Mouse (Mus musculus) myocyte (in vitro differentiated cells): ENCODE results near the gene Frg2f1. TPM values are rescaled to one million over a fixed set of nuclear protein-coding genes. Genes with fewer than 3 reads are reported as not detected.
"Not testable (repeated sequence)": the region's sequence is repeated elsewhere in the genome, so short reads cannot be mapped to it uniquely, and the experiment has no call there.

Experiments used
- H3K27me3 ChIP-seq: one replicate; pipeline ENCODE4 v1.6.1; 2011; ENCODE audit not compliant: control insufficient read depth, insufficient read depth, insufficient read length
- H3K36me3 ChIP-seq: one replicate; pipeline ENCODE4 v1.6.1; 2011; ENCODE audit not compliant: control insufficient read depth, insufficient read depth
- H3K4me2 ChIP-seq: one replicate; pipeline ENCODE4 v1.6.1; 2011; ENCODE audit warnings: low read depth, control low read depth
- H3K4me3 ChIP-seq: one replicate; pipeline ENCODE4 v1.5.1; 2011; ENCODE audit warnings: mild to moderate bottlenecking, control low read depth, moderate library complexity
- H3K79me2 ChIP-seq: one replicate; pipeline ENCODE4 v1.6.1; 2011; ENCODE audit not compliant: control insufficient read depth, insufficient read depth
- H3ac ChIP-seq: one replicate; pipeline ENCODE4 v1.6.1; 2011; ENCODE audit not compliant: control insufficient read depth, insufficient read length
- CEBPB ChIP-seq: IDR thresholded peaks from 2 replicates; pipeline ENCODE4 v1.6.1; 2011; ENCODE audit warnings: mild to moderate bottlenecking, moderate library complexity; ENCODE audit not compliant: poor library complexity, insufficient read depth, severe bottlenecking
- E2F4 ChIP-seq: IDR thresholded peaks from one replicate; pipeline ENCODE4 v1.6.1; 2011; ENCODE audit warnings: mild to moderate bottlenecking, control low read depth, moderate library complexity; ENCODE audit not compliant: insufficient read depth
- MAX ChIP-seq: IDR thresholded peaks from one replicate; pipeline ENCODE4 v1.6.1; 2011; ENCODE audit warnings: low read depth, mild to moderate bottlenecking, control low read depth
- MYOD1 ChIP-seq, 3 experiments: IDR thresholded peaks; one replicate each; pipeline ENCODE4 v1.6.1; 2011; ENCODE audit warnings: control low read depth in 2 of 3, low read depth in 2 of 3, mild to moderate bottlenecking in 2 of 3, moderate library complexity in 1 of 3; ENCODE audit not compliant: insufficient read length in 2 of 3, control insufficient read depth in 1 of 3
- MYOG ChIP-seq, 3 experiments: IDR thresholded peaks; one replicate each; pipeline ENCODE4 v1.6.1; 2011; ENCODE audit warnings: control low read depth in 2 of 3, low read depth in 2 of 3, mild to moderate bottlenecking in 2 of 3; ENCODE audit not compliant: insufficient read length in 2 of 3, control insufficient read depth in 1 of 3, insufficient read depth in 1 of 3
- POLR2A ChIP-seq: IDR thresholded peaks from one replicate; pipeline ENCODE4 v1.6.1; 2011; ENCODE audit warnings: low read depth, mild to moderate bottlenecking, control low read depth, moderate library complexity; ENCODE audit not compliant: insufficient read length
- POLR2AphosphoS2 ChIP-seq: IDR thresholded peaks from one replicate; pipeline ENCODE4 v1.6.1; 2011; ENCODE audit warnings: low read depth, control low read depth; ENCODE audit not compliant: insufficient read length
- REST ChIP-seq: IDR thresholded peaks from one replicate; pipeline ENCODE4 v1.6.1; 2011; ENCODE audit warnings: mild to moderate bottlenecking, control low read depth, moderate library complexity; ENCODE audit not compliant: insufficient read depth, insufficient read length
- SRF ChIP-seq: IDR thresholded peaks from one replicate; pipeline ENCODE4 v1.6.1; 2011; ENCODE audit warnings: low read depth; ENCODE audit not compliant: control insufficient read depth, insufficient read length
- TCF12 ChIP-seq: IDR thresholded peaks from one replicate; pipeline ENCODE4 v1.6.1; 2011; ENCODE audit warnings: mild to moderate bottlenecking, control low read depth; ENCODE audit not compliant: poor library complexity, insufficient read depth, severe bottlenecking
- TCF3 ChIP-seq: IDR thresholded peaks from one replicate; pipeline ENCODE4 v1.6.1; 2011; ENCODE audit warnings: low read depth, control low read depth; ENCODE audit not compliant: insufficient read length
- USF1 ChIP-seq: IDR thresholded peaks from one replicate; pipeline ENCODE4 v1.6.1; 2011; ENCODE audit warnings: low read depth, mild to moderate bottlenecking, control low read depth, moderate library complexity
- polyA plus RNA-seq: library from polyadenylated mRNA; unstranded; fragments of >200 nt; fragmentation: generic; extraction: Trizol; gene quantifications from one replicate; pipeline ENCODE4 v1.2.1, GENCODE M21; 2012; ENCODE audit warnings: missing spikeins

Frg2f1 gene
- polyA plus RNA-seq, 1 experiment: 3.3 TPM

- H3ac ChIP-seq: peak overlapping the region; percentile 99
- H3K4me3 ChIP-seq: peak overlapping the region; percentile 44
- TF ChIP-seq CEBPB (no peak), POLR2AphosphoS2 (peak; percentile 56), MYOD1 (IDR thresholded peaks at IDR 0.05; ENCODE audit: control insufficient read depth in 1 of 3, insufficient read length in 2 of 3, low read depth in 2 of 3) (peak in 2 of 3 experiments; percentile 83 to 97), MYOG (IDR thresholded peaks at IDR 0.05; ENCODE audit: control insufficient read depth in 1 of 3, insufficient read depth in 1 of 3, insufficient read length in 2 of 3, low read depth in 2 of 3) (no peak), USF1 (peak; percentile 81), POLR2A (peak; percentile 56), SRF (no peak), E2F4 (no peak), TCF12 (no peak), MAX (peak; percentile 80), TCF3 (no peak), REST (no peak)
- no peaks in the 10 kb centered on the region for H3K36me3 ChIP-seq
- H3K79me2 ChIP-seq: peaks cover 50% of the 10 kb centered on the region
- H3K4me2 ChIP-seq: peak overlapping the region; percentile 87
- H3K27me3 ChIP-seq: no peaks in the 10 kb centered on the region
Observed at GRCm38 (mm10) chr4:119539836-119540532, 655 bp upstream of the Frg2f1 start.

- Histone ChIP-seq H3K4me2 (no peak overlapping the region), H3ac (no peak overlapping the region), H3K79me2 (peaks cover 25% of the 10 kb centered on the region), H3K36me3 (no peaks in the 10 kb centered on the region), H3K27me3 (no peaks in the 10 kb centered on the region), H3K4me3 (no peak overlapping the region)
- no peak for TF ChIP-seq TCF3
- TF ChIP-seq USF1: no peak
- no peak for TF ChIP-seq E2F4
- TF ChIP-seq TCF12: no peak
- no peak for TF ChIP-seq MYOD1 (IDR thresholded peaks at IDR 0.05; ENCODE audit: control insufficient read depth in 1 of 3, insufficient read length in 2 of 3, low read depth in 2 of 3)
- no peak for TF ChIP-seq POLR2A
- no peak for TF ChIP-seq SRF
- no peak for TF ChIP-seq REST
- TF ChIP-seq MYOG (IDR thresholded peaks at IDR 0.05; ENCODE audit: control insufficient read depth in 1 of 3, insufficient read depth in 1 of 3, insufficient read length in 2 of 3, low read depth in 2 of 3): no peak
- no peak for TF ChIP-seq CEBPB
- TF ChIP-seq POLR2AphosphoS2: no peak
- TF ChIP-seq MAX: no peak
Observed at GRCm38 (mm10) chr4:119537436-119537835, 1.9 kb downstream of the Frg2f1 start.

- H3K4me2 ChIP-seq, H3ac ChIP-seq, H3K4me3 ChIP-seq, H3K36me3 ChIP-seq, H3K27me3 ChIP-seq: not testable (repeated sequence)
- H3K79me2 ChIP-seq: peaks cover 16% of the 10 kb centered on the region
Observed at GRCm38 (mm10) chr4:119536615-119537014, 2.7 kb downstream of the Frg2f1 start, which contains the start of gene Foxj3. TSS of gene Foxj3 (plus strand) at chr4:119537004.

- Histone ChIP-seq H3K4me3 (no peak overlapping the region), H3K27me3 (peaks cover 6% of the 10 kb centered on the region), H3K36me3 (no peaks in the 10 kb centered on the region), H3K4me2 (no peak overlapping the region), H3ac (no peak overlapping the region), H3K79me2 (peaks cover 1% of the 10 kb centered on the region)
- TF ChIP-seq CEBPB (no peak), MYOG (IDR thresholded peaks at IDR 0.05; ENCODE audit: control insufficient read depth in 1 of 3, insufficient read depth in 1 of 3, insufficient read length in 2 of 3, low read depth in 2 of 3) (no peak), E2F4 (no peak), TCF3 (no peak), MAX (no peak), TCF12 (no peak), REST (no peak), SRF (no peak), POLR2AphosphoS2 (no peak), USF1 (no peak), MYOD1 (IDR thresholded peaks at IDR 0.05; ENCODE audit: control insufficient read depth in 1 of 3, insufficient read length in 2 of 3, low read depth in 2 of 3) (no peak), POLR2A (no peak)
Observed at GRCm38 (mm10) chr4:119535103-119535502, 4.2 kb downstream of the Frg2f1 start.

- H3ac ChIP-seq: no peak overlapping the region
- H3K36me3 ChIP-seq: no peaks in the 10 kb centered on the region
- H3K27me3 ChIP-seq: peaks cover 13% of the 10 kb centered on the region
- H3K4me3 ChIP-seq: no peak overlapping the region
- TF ChIP-seq REST (no peak), MYOG (IDR thresholded peaks at IDR 0.05; ENCODE audit: control insufficient read depth in 1 of 3, insufficient read depth in 1 of 3, insufficient read length in 2 of 3, low read depth in 2 of 3) (no peak), POLR2AphosphoS2 (no peak), TCF3 (no peak), TCF12 (no peak), CEBPB (no peak), SRF (no peak), E2F4 (no peak)
- no peak overlapping the region for H3K4me2 ChIP-seq
- H3K79me2 ChIP-seq: no peaks in the 10 kb centered on the region
Observed at GRCm38 (mm10) chr4:119531813-119532212, 7.5 kb downstream of the Frg2f1 start.
